Mouse (Mus musculus): Measurements from ENCODE around the gene Sdk1.

The Sdk1 gene

DNA sequence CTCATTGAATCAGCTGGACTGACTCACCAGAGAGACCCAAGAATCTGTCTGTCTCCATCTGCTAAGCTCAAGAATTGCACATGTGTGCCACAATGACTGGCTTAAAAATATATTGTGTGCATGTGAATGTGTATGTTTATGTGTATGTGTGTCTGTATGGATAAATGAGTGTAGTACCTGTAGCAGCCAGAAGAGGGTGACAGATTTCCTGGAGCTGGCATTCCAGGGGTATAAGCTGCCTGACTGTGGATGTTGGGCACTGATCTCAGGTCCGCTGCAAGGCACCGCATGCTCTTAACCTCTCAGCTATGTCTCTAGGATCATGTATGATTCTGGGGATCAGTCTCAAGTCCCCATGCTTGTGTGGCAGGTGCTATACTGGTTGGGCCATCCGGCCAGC, 839.4 kb downstream of the Sdk1 start:
- no peak for DNase-seq (ENCODE audit: extremely low read depth, insufficient read length, low spot score)

DNA sequence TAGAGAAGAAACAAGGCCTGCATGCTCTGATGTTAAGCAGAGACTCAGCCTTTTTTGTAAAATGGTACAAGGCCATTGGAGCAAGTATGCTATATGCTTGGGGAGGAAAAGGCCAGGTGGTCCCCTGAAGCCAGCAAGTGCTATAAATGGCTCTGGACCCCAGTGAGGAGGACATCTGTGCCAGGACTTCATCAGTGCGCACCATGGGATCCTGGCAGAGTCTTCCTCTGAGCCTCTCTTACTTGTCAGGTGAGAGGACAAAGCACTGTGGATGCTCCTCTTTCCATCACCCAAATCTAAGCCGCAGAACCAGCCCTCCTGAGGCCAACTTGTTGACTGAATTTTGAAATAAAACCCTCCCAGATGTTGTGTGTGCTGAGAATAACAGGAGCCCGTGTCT, 839.8 kb downstream of the Sdk1 start:
- DNase-seq (ENCODE audit: extremely low read depth, insufficient read length, low spot score), result no peak

DNA sequence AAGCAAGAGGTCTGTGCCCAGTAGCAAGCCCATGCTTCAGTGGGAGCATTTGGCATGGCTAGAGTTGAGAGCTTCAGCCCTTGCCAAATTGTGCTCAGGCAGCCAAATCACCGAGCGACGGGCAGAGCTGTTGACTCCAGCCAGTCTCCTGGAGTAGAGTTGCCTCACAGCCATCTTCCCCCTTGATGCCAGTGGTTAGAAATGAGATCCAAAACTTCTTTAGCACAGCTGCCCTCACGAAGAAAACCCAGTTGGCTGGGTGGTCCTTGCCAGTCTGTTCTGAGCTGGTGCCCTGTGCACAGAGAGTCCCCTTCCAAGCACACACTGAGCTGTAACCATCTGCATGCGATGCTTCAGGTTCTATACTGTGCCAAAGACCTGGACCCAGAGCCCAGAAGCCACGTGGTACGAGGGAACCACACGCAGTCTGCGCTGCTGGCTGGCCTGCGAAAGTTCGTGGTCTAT, 855.1 kb downstream of the Sdk1 start:
- no peak for DNase-seq (ENCODE audit: extremely low read depth, insufficient read length, low spot score)

DNA sequence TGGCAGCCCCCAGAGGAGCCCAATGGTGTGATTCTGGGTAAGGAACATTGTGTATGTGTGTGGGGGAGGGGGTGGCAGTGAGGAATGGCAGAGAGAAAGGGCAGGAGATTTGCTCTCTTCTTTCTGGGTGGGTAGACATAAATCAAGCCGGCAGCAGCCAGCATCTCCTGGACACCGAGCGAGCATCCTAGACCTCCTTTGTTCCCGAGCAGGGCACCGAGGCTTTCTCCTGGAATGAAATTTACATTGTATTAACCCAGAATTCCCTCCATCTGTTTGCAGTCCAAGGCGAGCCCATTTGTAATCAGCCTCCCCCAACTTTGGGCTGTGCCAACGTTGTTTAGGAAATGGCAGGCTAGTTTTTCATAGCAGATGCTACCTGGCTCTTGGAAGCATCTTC, 858.9 kb downstream of the Sdk1 start:
- DNase-seq (ENCODE audit: extremely low read depth, insufficient read length, low spot score), result no peak

DNA sequence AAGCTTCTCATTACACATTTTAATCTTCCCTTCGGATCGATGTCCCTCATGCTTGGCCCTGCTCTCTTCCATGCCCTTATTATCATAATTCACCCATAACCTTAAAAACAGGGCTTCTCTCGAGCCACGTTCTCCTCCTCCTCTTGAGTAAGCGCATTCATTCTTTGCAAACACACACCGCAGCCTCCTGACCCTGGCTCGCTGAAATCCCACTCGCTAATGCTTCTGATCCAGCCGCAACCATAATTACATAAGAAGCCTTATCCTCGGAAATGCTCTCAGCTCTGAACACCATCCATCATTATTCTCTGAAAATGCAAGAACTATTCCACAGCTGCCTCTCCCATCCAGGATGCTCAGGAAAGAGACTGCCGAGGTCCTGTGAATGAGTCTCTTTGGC, 866.1 kb downstream of the Sdk1 start:
- no peak for DNase-seq (ENCODE audit: extremely low read depth, insufficient read length, low spot score)

DNA sequence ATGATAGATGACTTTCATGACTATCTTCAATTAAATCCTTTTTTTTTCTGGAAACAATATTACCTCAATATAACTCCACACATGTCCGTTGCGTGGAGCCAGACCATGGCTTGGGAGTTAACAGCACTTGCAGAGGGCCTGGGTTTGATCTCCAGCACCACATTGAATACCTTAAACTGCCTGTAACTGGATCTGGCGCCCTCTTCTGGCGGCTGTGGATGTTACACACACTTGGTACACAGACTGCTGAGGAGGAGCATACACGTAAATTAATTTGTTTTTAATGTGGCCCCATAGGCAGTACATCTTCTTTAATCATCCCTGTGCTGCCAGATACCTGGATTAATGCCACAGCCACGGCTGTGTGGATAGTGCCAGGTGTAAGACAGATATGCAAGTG, 870.7 kb downstream of the Sdk1 start:
- no peak for DNase-seq (ENCODE audit: extremely low read depth, insufficient read length, low spot score)

DNA sequence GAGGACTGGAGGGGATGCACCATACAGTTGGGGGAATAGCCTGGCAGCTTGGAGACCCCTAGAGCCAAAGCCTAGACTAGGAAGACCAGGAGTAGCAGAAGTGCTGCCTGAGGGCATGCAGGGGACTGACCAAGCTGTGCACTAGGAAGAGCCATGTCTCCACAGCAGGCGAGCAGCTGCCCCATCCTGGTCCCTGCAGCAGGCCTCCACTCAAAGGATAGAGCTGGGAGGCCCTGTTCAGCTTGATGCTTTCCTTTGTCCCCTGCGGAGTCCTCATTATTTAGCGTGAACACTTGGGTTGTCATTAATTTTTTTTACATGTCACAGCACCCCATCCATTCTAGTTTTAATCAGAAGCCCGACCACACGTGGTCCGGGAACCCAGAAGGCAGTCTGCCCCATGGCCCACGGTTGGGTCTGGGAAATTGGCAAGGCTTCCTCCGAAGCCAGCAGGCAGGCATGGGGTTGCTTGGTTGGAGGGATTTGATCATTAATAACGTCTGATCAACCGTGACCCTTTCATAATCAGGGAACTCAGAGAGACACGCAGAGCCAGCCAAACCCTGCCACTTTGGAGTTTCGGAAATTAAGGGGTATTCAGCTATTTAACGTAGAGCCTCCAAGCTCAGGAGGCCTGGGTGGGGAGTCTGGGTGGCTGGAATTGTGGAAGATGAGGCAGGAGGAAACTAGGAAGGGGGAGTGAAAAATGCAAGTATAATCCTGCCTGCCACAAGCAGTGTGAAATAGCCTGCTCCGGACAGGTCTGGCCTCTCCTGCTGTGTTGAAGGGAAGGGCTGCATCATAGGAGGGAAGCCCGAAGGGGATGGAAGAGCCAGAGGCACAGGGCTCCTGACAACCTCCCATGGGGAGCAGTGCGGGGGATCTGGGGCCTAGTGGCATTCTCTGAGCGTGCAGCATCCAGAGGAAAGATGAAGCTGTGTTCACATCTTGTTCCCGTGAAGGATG, 872.2 kb downstream of the Sdk1 start:
- no peak for DNase-seq (ENCODE audit: extremely low read depth, insufficient read length, low spot score)

DNA sequence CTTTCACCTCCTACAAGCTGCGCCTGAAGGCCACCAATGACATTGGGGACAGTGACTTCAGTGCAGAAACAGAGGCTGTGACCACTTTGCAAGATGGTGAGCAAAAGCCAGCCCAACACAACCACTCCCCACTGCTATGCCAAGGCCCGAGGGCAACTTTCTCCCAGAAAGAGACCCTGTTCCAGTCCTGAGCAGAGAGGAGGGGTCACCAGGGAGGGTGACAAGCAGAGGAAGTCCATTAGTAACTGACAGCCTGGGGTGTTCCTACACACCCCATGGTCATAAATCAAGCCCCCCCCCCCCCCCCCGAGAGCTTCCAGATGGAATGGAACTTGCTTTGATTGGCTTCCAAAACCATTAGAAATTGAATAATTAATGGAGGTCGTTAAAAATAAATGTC, 886.5 kb downstream of the Sdk1 start:
- DNase-seq (ENCODE audit: extremely low read depth, insufficient read length, low spot score), result no peak

DNA sequence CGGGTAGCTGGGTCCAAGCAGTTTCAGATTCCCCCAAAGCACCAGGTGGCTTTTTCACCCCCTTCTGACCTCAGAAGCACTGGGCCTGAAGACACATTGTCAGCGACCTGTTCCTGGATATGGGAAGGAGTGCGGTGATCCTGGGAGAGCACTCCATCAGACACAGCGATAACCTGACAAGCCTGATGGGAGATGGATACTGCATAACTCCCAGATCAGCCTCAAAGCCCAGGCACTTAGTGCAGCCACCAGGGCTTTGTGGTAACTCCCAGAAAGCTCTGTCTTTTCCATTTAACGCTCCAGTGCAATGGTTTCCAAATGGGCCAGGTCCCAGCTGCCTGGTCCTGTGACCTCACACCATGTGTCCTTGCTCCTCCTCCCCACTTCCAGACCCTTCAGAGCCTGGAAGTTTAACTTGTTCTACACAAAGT, 886.9 kb downstream of the Sdk1 start:
- DNase-seq (ENCODE audit: extremely low read depth, insufficient read length, low spot score), result no peak

DNA sequence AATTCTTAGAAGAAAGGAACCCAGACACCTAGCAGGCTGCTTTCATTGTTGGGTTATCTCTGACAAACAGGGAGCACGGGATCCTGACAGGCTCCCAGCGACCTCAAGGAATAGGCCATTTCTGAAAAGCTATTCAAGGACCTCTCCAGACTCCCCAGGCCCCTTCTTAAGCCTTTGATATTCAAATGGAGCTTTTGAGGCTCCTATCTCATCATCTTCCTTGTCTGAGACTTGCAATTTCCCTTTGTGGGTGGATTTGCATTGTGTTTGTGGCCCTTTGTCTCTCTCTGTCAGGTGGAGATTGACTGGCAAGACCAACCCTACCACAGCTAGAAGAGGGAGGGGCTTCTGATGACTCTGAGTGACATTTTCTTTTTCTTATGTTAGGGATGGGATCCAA, 888.7 kb downstream of the Sdk1 start:
- no peak for DNase-seq (ENCODE audit: extremely low read depth, insufficient read length, low spot score)

DNA sequence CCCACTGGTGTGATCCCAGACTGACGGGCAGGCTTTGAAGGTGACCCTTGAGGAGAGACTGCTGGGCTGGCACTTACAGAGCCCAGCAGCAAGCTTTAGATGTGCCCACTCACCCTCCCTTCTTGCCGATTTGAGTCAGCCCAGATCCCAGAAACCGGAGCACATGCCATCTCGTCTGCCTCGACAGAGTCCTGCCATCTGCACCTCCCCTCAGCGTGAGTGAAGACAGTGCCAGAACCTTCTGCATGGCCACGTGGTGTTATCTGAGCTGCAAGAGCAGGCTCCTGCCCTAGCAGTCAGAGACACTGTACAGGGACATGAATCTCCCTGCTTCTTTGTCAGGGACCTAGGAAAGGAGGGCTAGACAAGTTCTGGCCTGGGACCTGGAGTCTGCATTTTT, 898.7 kb downstream of the Sdk1 start:
- no peak for DNase-seq (ENCODE audit: extremely low read depth, insufficient read length, low spot score)

DNA sequence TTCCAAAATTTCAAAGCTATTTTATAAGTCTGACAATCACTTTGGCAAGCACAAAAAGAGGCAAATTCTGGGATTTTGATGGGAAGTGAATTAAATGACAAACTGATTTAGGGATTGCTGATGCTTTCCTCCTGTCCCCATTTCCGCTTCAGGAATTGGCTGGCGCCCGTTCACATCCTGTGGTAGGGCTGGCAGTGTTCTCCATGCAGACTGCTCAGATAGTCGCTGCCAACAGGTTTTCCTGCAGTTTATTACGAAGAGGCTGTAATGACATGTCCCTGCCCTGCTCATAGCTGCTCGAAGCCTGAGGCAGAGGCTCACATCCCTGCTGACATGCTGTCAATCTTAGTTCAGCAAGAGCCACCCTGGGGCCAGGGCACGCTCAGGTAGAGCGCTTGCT, 908.3 kb downstream of the Sdk1 start:
- no peak for DNase-seq (ENCODE audit: extremely low read depth, insufficient read length, low spot score)

DNA sequence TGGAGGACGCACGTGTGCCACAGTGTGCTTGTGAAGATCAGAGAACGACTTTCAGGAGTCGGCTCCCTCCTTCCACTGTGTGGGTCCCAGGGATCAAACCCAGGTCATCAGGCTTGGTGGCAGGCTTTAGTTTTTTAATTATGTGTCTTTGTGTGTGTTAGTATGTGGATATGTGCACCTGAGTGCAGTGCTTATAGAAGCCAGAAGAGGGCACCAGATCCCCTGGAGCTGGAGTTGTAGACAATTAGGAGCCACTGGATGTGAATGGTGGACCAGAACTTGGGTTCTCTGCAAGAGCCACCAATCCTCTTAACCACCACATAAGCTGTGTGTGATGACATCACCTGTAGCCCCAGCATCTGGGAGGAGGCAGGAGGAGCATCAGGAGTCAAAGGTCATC, 909.5 kb downstream of the Sdk1 start:
- no peak for DNase-seq (ENCODE audit: extremely low read depth, insufficient read length, low spot score)

DNA sequence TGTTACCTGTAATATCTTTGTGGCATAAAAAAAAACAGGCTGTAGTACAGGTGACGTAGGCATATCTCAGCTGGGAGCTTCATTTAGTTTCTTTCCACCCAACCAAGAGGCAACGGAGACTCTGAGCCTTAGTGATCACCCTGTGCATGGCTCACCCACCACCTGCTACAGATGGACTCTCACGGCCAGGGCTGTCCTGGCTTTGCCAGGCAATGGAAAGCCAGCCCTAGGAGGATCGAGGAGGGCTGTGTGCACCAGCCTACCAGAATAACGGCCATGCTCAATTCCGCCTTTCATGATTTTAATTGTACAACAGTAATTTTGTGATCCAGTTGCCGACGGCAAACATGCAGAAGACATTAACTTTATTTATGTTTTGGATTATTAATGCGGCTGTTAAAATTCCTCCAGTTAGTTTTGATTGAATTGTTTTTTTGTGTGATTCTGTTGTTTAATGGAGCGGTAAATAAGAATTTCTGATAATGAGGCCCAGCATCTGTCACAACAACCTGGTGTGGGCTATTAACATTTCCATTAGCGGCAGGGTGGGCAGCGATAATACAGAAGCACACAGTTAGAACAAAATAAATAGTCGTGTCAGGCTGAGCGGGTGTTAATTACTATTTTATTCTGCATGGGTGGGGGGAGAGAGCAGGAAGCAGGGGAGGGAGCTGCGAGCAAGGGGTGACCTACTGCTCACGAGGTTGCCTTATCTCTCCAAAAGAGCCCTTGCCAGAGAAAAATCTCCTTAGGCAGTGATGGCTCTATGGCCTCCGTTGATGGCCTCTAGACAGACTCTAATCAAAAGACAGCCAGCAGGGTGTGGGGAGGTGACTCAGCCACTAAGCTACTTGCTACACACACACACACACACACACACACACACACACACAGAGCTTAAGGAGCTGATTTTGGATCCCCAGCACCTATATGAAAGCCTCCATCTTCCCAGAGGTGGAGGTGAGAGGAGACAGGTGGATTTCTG, 915.9 kb downstream of the Sdk1 start:
- no peak for DNase-seq (ENCODE audit: extremely low read depth, insufficient read length, low spot score)

DNA sequence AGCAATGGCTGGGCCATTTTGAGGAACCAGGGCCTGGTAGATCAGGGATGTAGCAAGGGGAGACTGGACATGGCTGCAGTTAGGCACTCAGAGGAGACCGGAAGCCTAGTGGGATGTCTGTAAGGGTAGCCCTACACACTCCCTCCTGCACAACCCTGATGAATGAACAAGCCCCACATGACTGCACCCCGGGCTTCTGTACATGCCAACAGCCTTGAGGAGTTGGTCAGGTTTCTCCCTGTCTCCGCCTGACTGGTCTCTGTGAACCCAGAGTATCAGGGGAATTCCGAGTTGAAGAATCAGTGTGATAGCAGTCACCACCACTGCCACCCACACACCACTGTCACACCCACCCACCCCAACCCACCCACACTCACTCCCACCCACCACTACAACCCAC, 922.2 kb downstream of the Sdk1 start:
- no peak for DNase-seq (ENCODE audit: extremely low read depth, insufficient read length, low spot score)

DNA sequence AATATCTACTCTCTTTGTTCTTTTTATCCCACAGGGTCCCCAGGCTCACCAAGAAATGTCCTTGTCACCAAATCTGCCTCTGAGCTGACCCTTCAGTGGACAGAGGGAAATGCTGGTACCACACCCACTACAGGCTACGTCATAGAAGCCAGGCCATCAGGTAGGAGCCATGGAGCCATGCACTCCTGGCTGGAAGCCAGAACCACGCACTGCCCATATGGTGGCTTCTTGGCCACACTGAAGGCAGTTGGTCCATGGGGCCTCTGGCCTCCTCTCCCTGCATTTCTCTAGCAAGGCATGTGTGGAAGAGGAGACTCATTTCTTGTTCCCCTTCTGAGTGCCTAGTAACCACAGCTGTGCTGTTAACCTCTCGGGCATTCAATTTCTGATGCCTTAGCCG, 932.3 kb downstream of the Sdk1 start:
- DNase-seq (ENCODE audit: extremely low read depth, insufficient read length, low spot score), result no peak

DNA sequence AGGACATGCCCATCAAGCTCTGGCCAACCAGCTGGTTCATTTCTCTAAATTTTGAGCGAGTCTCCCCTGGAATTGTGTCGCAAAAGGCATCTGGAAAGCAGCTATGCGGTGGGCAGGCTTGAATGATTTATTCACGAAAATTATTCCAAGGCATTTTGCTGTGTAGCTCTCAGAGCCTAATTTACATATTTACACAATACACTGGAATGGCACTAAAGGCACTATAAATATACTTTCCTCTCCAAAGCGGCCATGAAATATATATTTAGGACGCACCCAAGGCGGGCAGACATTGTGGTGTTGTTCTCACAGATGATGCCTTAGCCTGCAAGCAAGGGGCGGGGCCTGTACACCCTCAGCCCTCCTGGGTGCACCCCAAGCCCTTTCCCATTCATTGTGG, 936.9 kb downstream of the Sdk1 start:
- no peak for DNase-seq (ENCODE audit: extremely low read depth, insufficient read length, low spot score)

DNA sequence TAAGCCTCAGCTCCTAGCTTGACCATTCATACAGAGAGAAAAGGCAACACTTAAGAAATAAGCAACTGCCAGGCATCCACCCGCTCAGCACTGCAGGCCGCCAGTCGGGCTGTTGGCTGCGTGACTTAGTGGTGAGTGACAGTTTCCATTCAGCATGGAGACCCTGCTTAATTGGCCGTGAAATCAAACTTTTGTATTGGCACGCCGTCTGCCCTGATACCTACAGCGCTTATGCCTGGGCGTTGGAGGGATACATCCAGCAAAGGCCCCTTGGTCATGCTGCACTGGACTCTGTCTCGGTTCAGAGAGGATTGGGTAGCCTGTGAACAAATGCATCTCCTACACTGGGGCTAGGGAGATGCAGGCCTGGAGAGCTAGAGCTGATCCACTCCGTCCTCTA, 938.0 kb downstream of the Sdk1 start:
- no peak for DNase-seq (ENCODE audit: extremely low read depth, insufficient read length, low spot score)

DNA sequence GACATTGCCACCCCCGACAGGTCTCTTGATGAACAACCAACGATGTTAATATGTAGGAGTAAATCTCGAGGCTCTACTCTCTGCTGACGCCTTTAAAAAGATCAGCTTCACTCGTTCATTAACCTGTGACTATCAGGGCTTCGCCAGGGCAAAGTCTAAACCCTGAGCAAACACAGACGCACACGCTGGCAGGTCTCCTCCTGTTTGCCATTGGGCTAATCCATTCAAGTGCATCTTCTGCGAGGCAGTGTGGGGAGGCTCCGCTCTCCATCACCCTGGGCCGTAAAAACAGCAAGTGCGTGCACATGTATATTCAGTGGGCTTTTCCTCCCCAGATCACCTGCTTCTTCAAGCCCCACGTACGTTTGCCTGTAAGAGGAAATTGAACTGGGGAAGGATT, 940.6 kb downstream of the Sdk1 start:
- no peak for DNase-seq (ENCODE audit: extremely low read depth, insufficient read length, low spot score)

DNA sequence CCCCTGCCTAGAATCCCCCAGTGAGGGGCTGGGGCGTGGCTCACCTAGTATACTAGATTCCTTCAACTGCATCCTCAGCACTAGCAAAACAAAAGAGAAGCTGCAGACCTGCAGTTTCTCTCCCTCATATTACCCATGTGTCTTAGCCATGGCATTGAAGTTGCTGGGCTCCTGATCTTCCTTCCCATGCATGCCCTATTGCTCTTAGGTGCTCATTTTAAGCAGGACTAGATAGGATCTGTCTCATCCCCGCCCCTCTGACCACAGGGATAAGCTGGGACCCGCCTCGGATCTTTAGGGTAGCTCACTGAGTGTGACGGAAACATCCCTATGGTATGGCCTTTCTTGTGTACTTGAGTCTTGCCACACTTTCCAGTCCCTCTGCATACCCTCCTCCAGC, 947.5 kb downstream of the Sdk1 start:
- no peak for DNase-seq (ENCODE audit: extremely low read depth, insufficient read length, low spot score)

DNA sequence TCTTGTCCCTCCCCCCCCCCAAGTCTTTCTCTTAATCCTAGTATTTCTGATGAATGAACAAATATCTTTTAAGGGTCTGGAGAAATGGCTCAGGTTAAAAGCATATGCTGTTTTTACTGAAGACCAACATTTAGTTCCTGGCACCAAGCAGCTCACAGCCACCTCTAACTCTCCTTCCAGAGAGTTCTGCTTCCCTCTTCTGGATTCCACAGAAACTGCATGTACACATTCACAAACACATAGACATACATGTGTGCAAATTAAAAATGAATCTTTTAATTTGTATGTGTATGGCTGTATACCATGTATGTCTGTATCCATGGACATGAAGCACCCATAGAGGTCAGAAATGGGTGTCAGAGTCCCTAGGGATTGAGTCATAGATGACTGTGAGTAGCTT, 968.6 kb downstream of the Sdk1 start:
- DNase-seq (ENCODE audit: extremely low read depth, insufficient read length, low spot score), result no peak

Data from 3134 (cell line).